Mouse (Mus musculus): Measurements from ENCODE around the gene Vps37c.
A peak's percentile ranks its signal among the peaks of the same experiment; 100 is the strongest.

Vps37c gene

DNA sequence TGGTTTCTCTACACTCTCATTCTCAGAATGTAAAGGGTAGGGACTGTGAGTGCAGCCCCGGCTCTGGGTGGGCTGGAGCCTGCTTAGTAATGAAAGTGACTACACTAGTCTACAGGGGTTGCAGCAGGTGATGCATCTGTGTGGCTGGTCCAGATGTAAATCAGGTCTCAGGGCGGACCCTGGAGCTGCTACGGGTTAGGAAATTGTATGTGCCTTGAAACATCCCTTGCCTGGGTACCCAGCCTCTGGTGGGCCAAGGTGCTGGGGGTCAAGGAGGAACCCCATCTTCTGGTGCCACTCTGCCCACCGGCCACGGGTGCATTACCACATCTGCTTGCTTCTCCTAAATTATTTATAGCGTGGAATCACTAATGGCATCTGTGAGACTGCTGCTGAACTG lies 25.6 kb downstream of the Vps37c start:
- no peak for DNase-seq

DNA sequence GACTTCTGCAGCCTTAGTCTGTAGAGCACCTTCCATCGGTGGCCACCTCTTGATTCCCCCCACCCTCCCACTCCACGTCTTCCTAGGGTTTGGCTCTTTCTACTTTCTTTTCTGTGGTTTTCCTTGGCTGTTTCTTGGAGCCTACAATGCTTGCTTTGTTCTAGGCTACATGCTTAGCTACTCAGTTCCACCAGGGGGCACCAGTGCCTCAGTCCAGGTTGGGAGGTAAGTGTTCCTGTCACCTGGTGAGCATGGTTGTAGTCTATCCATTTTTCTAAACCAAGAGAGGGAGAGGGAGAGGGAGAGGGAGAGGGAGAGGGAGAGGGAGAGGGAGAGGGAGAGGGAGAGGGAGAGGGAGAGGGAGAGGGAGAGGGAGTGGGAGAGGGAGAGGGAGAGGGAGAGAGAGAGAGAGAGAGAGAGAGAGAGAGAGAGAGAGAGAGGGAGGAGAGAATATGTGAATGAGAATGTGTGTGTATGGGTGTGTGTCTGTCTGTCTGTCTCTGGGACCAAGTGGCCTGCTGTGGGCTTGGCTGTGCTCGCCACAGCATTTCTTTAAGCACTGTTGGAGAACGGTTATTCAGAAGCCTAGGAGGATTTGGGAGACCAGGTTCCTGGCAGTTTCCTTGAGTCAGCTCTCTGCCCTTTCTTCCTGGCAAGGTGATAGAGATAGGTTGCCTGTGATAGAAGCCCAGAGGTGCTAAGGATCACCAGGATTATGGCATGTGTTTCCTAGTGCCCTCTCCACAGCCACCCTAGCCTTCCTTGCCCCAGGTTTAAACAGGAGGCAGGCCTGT lies 26.3 kb downstream of the Vps37c start:
- DNase-seq, result peak; percentile 90 to 93

DNA sequence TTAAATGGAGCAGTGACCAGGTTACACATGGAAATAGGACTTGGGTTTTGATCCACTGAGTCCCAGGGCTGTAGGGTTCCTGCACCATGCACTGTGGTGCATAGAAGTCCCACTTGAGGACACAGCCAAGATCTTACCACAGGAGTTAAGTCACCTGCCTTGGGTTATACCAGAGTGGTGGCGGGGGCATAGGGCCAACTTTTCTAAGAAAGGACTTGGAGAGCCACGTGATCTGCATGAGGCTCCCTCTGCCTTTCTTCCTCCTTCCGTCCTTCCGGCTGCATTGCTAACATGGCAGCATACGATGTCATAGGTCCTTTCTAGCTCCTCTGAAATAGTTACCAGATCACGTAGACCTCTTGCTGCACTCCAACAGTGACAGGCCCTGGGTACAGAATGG lies 26.9 kb downstream of the Vps37c start:
- DNase-seq, result no peak

DNA sequence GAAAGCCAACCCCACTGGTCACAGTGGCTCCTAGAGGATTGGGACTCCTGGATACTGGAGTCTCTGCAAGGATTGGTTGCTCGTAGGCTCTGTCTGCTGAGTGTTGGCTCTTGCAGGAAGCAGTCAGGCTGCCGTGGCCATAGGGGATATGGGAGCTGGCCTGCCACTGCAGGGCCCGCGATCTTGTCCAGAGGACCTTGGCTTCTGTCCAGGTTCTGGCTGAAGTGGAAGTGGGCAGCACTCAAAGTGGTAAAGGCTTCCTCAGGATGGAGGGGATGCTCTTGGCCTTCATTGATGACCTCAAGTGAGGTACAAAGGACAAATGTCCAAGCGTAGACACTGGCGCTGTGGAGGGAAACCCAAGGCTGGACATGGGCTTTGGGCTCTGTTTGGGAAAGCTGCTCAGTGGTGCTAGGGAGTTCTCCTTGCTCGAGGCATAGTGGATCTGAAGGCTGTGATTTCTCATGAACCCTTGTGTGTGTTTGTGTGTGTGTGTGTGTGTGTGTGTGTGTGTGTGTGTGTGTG lies 29.8 kb downstream of the Vps37c start:
- DNase-seq, result peak in 1 of 2 experiments; percentile 58

DNA sequence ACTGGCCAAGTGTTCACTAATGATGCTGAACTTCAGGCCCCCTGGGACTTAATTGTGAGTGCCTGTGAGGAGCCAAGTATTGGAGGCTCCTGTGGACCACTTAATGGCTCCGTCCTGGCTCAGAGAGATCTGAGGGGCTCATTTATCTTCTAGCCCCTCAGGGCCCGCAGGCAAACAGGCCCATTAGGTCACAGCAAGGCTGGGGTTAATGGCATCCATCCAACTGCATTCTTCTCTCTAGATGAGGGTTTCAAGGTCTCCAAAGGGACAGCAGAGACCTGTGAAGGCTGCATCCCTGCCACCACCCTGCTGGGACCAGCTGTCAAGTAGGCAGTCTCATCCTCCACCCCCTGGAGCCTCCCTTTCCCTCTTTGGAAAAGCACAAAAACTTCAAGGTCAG lies 31.2 kb downstream of the Vps37c start:
- DNase-seq, result peak; percentile 82 to 86

DNA sequence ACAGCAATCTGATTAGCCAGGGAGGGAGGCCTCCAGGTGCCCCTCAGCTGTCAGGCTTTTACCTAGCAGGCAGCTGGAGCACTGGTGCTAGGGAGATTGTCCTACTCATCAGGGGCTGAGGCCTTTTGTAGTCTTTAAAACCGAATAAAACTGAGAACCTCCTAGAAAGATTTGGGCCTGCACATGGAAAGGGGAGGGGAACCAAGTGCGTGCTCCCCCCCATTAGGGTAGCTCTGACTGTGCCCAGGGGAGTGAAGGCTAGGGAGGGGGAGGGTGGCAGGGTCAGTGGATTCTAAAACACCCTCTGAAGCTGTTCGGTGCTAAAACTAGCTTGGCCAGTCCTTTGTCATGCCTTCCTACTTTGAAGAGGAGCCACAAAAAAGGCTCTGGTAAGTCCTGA lies 32.0 kb downstream of the Vps37c start:
- DNase-seq, result no peak

DNA sequence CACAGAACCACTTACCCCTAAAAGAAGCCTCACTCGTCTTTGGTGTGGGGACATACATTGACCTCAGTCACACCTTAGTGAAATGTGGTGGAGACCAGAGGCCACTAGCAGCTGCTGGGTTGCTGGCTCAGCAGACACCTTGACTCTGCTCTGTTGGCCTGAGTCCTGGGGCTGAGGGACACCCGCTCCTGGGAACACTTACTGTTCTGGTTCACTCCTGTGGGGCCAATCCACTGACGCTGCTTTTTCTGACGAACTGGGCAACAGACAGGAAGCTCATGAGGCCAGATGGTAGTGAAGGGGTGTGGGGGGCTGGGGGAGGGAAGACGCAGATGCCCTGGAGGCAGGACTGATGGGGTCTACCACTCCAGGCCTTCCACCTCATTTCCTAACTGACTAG lies 32.5 kb downstream of the Vps37c start:
- peak in 1 of 2 experiments; percentile 43 for DNase-seq

DNA sequence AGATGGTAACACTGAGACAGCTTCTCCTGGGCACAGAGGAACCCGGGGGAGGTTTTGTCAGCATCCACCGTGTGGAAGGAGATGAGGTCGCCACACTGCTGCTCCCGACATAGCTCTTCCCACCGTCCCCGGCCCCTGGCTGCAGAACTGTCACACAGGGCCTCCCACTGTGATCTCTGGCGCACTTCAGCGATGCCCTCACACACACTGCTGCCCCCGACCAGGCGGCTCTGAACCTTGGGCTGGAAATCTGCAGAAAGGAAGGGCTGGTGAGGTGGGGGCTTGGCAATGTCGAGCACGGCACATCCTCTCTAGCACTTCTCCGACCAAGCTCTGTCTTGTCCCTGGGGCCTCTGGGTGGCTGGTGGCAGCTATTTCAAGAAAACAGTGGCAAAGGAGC lies 34.5 kb downstream of the Vps37c start:
- peak in 1 of 2 experiments; percentile 46 for DNase-seq

DNA sequence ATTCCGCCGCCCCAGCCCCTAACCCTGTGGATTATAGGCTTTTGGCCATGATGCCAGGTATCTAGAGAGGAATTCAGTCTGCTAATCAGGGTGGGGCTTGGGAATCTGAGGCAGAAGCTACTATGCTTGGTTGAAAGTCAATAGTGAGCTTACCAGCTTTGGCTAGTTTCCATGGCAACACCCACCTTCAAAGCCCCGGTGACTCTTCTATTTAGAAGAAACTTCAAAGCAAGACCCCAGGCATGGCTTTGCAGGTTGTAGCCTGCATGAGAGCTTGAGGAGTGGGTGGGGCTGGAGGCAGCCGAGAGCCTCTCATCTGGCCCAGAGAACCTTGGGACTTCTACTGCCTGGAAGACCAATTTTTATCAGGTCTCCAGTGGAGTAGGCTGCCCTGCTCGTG lies 35.1 kb downstream of the Vps37c start:
- no peak for DNase-seq

DNA sequence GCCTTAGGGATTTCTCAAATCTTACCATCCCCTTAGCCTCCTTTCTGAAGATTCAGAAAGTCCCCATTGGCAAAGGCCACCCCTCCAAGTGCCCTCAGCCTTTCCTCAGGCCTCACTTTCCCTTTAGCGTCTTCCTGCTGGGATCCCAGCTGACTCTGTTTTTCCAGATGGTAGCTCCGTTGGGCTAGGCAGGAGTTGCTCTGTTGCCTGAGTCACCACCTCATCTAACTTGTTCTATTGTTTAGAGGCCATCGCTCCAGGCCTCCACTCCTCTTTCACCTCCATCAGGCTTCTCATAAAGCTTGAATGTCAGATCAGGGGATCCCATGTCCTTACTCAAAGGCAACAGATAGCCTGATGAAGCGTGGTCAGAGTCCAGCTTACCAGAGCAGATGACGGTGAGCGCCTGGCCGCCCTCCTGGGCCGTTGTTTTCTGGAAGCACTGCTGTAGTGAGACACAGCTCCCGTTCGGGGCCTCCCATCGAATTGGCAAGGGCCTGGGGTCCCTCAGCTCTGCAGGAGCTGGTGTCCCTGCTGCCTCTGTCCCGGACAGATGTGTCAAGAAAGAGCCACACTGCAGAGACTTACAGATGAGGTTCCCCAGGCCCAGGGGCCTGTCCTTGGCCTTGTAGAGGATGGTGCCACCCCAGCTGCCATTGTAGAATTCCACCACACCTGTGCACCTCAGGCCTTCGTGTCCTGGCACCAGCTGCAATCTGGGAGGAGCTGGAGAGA lies 36.3 kb downstream of the Vps37c start:
- DNase-seq, result peak; percentile 66 to 72

DNA sequence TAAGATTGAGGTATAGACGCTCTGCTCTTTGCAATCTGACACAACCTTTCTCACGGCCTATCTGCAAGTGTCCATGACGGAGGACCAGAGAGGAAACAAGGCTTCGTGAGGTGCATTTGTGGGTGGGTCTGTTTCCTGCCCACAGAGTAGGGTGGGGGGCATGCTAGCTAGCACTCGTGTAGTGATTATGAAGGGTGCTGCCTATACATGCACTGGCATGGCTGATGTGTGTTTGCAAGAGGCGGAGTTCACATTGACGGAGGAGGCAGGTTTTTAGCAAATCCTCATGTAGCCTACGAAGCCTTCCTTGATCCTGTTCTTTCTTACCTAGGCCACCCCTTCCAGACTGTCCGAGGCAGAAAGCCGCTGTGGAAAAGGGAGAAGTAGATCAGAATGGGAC lies 41.4 kb downstream of the Vps37c start:
- DNase-seq, result no peak

DNA sequence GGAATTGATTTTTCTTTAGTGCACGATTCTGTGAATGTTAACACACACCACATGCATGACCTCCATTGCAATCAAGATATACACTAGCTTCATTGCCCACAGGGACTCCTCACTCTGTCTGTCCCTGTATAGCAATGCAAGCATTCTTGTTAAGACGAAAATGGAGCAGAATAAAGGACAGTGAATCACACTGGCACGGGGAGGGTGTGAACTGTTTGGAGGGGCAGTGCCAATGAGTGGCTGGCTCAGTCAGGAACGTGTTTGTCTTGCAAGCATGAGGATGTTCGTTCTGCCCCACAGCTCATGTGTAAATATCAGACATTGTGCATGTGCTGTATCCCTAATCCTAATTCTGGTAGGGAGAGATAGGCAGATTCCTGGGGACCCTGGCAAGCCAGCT lies 41.9 kb downstream of the Vps37c start:
- DNase-seq, result no peak

DNA sequence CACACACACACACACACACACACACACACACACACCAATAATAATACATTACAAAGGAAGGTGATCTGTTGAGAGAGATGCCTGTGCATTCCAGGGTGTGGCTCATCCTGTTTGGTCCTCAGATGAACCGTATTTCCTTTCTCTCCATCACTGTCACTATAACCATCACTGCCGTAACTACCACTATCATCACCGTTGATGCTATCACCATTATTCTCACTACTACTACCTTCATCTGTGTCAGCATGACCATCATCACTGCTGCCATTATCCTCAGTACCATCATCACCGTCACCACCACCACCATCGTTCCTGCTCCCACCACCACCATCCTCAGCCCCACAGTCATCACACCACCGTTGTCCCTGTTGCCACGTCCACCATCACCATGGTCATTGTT lies 43.4 kb downstream of the Vps37c start:
- no peak for DNase-seq

DNA sequence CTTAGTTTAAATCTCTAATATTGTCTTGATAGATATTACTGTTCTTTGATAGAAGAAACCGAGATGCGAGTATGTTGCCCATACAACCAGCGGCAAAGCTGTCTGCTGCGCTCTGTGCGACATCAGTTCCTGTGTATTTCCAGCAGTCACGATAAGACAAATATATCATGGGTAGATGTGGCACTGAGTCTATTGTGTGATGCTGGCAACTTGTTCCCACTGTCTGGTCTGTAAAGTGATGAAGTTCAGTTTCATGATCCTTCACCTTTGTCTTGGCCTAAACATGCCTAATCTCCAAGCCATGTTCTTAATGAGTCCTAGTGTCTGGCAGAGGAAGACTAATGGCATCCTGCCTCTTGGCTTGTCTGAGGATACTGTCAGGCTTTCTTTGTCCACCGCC lies 44.2 kb downstream of the Vps37c start:
- no peak for DNase-seq

DNA sequence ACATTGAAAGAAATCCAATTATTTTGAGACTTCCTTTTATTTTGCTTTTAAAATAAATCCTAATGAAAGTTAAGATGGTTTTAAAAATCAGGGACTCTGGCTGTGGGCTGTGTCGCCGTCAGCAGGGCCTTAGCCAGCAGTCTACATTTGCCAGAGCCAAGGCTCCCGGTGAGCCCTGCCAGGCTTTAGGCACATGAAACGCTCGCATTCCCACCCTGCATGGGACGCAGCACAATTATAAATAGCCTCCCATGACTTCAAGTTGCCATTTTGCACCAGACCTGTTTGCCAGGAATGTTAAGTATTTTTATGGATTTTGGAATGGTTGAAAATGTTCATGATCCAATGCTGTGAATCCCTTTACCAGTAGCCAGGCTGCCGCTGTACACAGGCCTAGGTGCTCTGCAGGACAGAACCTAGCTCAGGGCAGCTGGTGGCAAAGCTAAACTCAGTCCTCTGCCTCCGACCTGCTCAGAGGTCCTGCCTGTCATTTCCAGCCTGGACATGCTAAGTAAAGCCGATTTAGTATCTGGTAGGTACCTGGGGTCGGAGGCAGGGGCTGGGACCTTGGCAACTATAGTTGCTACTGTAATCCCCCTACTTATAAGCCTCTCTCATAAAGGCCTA lies 45.1 kb downstream of the Vps37c start:
- peak; percentile 40 to 54 for DNase-seq

DNA sequence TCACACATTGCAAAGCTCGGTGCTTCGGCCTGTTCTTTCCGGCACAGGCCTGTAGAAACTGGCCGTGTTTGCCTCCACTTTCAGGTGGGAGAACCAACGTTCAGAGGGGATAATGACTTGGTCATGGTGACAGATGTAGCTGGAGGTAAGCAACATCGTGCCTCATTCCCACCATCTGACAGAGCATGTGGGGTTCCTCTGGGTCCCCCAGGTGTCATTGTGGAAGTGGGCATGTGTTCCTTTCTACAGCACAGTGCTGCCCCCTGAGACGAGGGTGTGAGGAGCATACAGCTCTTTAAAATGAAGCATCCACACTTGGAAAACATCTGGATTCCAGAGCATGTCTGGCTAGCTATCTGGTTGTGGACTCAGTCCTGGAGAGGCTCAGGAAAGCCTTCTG lies 46.0 kb downstream of the Vps37c start:
- DNase-seq, result peak in 1 of 2 experiments; percentile 3

DNA sequence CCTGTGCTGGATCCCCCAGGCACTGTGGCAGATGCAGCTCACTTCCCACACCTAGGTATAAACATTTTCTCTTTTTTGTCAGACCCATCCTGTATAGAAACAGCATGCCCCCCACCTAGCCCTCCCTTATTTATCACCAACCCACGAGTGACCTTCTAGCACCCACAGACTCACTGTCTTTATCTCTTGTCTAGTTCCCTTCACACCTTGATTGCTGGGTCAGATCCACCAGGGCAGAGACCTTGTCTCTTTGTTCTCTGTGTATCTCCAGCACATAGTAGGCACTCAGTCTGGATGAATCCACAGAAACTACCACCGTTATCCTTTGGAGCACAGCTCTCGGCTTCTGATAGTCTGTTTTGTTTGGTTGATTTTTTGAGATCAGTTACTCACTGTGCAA lies 46.5 kb downstream of the Vps37c start:
- peak in 1 of 2 experiments; percentile 2 for DNase-seq

DNA sequence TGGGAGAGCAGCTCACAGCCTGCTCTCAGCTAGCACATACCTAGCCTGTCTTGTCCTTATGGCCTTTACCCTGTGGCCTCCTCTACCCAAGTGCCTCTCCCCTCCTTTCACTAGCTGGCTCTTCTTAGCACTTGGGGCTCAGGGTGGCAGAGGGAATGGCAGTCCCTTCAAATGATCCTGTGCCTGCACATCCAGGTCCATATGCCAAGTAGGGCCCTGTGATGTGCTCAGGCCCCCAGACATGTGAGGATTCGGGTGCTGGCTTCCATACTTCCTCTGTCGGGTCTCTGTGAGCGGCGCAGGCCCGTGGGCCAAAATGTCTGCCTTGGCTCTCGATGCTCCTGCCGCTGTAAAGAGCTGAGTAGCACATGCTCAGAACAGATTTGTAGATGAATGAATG lies 47.3 kb downstream of the Vps37c start:
- no peak for DNase-seq

DNA sequence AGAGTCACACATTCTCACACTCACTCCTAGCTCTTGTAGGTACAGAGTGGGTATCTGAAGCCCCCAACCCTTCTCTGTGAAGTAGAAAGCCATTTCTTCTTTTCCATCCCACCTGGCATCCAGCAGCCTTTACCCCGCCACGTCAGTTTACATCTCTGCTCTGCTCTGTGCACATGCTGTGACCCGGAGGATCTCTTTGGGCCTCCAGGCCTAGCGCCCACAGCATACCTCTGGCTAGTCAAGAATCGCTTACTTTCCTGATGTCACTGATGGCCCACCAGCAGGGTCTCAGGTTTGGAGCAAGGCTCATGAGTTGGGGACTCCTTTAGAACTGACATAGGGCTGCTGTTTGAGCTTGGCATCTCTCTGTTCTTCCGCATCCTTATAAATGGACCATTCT lies 49.5 kb downstream of the Vps37c start:
- no peak for DNase-seq

DNA sequence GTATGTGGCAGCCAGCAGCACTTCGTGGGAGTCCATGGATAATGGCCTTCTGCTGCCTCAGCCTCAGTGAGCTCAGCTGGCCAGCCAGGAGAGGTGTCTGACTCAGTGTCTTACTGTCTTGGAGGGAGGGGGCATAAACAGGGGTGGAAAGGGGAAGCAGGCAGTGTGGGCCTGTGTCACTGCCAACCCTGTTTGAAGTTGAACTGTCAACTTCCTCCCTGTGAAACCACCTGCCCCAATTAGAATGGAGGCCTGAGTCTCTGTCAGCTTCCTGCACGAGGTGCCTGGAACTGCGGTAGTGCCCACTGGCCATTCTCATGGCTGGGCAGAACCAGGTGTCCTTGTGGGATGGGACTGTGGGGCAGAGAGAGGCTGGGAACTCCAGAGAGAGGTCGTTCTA lies 50.3 kb downstream of the Vps37c start, which contains the start of gene Cd5:
Gene Cd5 (minus strand): TSS at position 192 of the 400 bp plus-strand sequence.
- DNase-seq, result no peak

DNA sequence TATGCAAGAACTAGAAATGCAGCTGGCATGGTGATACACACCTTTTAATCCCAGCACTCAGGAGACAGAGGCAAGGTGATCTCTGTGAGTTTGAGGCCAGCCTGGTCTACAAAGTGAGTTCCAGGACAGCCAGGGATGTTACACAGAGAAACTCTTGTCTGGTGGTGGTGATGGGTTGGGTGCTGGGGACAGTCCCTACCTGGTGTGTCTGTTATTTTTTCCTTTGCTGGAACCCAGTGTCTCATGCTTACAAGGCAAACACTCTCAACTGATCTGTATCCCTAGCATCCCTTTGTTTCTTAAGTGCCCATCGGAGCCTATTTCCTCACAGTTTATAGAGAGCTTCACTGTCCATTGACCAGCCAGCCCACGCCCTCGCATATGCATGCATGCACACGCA lies 51.4 kb downstream of the Vps37c start:
- no peak for DNase-seq

DNA sequence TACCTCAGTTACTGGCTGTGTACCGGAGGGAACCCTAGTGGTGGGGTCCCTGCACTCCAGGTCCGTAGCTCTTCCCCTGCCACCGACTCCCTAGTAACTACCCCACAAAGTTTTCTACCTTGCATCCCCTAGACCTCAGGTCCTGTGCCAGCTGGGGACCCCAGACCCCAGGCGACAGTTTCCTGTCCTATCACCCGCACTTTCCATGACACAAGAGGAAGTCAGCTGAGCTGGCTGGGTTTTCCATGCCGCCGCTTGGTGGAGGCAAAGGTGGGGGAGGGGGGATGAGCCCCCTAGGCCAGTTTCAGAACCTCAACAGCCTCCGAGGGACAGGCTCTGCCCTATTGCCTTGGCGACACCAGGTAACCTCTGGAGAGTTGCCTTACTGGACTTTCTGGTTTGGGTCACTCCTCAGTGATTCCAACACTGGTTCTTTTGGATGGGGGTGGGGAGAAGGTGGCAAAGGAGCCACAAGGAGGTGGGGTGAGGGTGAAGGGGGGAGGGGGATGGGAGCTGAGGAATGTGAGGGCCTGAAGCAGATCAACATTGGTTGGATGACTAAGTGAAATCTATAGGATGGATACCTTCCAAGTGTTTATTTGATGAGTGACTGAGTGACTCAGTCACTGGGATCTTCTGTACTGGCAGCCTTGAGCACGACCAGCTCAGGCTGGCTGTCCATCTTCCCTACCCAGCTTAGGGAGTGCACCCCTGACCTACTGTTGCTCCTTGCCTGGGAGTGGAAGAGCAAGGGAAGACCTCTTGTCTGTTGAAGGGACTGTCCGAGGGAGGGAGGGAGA lies 52.3 kb downstream of the Vps37c start:
- DNase-seq, result no peak

DNA sequence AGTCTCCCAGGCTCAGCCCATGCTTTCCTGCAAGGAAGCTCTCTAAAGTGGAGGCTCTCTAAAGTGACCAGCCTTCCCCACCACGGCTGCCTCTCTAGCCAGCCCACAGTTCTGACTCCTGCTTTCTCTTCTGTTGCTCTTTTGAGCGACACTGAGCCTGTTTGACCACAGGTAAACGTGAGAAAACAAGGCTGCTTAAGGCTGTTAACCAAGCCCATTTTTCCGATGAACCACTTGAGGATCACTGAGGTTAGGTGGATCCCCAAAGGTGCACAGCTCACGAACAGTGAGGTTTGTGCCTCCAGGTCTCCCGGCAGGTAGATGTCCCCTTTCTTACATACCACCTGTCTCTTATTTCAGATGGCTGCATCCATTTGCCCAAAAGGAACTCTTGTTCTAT lies 53.6 kb downstream of the Vps37c start:
- no peak for DNase-seq

Measured in cerebellum, adult 18-20 months (tissue).